Mouse (Mus musculus) adipocyte (in vitro differentiated cells): ENCODE results near the gene Tasp1.
"Not testable (repeated sequence)": the region's sequence is repeated elsewhere in the genome, so short reads cannot be mapped to it uniquely, and the experiment has no call there.

Source experiments
- DNase-seq: peaks from one replicate; pipeline ENCODE4 v3.0.0-alpha.2; 2016; ENCODE audit warnings: low spot score

Tasp1 gene

DNA sequence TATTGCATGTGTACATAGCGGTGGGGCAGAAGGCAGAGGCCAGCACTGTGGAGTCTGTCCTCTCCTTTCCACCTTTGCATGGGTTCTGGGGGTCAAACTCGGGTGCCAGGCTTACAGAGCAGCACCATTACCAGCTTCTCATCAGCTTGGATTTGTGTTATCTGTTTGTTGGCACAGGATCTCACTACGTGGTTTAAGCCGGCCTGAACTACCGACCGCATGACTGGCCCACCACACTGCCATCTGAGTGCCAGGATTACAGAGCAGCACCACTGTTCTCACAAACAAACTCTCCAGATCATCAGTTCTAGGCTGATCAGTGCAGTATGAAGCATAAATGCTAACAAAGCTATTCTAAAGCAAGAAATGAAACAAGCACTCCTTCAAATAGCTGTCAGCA, 8.5 kb downstream of the Tasp1 start:
- no peak for DNase-seq

DNA sequence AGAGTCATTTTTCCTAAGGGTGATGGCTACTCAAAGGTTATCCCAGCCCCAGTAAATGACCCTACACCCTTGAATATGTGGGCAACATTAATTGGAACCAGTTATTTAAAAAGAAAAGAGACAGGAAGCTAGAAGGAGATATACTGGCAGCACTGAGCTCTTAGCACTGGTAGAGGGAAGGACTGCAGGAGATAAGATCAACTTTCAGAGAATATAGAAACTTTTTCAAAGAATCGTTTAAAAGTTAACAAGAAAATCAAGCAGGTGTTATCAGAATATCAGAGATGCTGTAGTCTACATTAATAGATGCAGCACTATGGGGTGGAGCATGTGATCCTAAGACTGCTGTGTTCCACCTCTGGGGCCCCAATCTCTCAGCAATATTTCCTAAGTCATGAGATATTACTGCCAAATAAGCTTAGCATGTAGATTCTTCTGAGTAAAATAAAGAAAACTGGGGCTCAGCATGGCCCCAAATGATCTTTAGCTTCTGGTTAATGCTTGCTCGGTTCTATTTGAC, 14.9 kb downstream of the Tasp1 start:
- no peak for DNase-seq

DNA sequence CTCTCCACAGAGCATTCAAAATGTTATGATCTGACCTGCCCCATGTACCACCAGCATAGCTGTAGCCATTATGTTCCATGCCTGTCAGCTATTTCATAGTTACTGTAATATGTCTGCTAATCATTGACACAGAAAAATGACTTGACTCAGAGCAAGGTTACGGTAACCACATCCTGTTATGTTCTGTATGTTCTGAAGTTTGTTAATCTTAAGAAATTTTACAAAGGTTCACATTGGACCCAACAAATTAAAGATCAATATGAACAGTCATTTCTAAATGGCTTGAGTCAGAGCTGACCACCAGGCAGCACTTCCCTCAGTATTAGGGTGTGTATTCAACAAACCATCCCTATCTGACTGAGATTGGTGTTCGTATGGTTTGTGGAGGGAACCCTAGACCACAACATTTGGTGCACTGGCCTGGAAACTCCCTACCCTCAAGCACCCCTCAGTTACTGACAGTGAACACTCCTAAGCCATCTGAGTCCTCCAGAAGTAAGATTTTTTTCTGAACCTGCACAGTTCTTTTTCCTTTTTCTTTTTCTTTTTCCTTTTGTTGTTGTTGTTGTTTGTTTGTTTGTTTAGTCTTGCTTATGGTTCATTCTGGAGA, 24.0 kb downstream of the Tasp1 start:
- DNase-seq: no peak

DNA sequence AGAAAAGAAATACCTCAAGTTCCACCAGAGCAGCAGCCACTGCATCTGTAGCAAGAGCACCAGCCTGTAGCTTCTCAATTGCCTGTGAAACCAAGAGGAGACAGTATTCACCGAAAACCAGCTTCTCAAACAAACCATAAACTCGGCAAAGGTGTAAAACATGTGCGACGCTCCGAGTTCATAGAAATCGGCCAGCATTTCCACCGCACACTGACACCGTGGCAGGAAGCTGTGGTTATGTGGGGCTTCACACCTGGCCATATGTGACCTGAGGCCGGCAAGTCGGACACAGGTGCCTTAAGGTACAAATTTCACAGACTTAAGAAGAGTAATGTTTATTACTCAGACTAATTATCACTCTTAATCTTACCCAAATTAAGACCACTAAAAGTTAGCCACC, 24.5 kb downstream of the Tasp1 start:
- no peak for DNase-seq

DNA sequence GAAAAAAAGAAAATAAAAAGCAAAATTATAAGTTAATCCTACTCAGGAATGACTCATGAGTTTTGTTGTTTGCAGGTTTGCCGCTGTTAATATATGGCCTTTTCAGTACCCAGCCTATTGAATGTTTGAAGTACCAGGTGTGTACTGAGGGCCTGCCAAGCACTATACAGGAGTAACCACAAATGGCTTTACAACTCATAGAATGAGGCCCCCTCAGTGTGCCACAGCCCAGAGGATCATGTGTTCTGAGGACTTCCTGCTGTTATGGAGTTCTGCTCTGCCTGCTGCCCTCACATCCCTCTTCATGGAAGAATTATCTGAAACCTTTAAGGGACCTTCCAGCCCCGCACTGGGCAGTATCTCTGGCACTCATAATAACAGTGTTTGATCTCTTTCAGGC, 29.1 kb downstream of the Tasp1 start:
- no peak for DNase-seq

DNA sequence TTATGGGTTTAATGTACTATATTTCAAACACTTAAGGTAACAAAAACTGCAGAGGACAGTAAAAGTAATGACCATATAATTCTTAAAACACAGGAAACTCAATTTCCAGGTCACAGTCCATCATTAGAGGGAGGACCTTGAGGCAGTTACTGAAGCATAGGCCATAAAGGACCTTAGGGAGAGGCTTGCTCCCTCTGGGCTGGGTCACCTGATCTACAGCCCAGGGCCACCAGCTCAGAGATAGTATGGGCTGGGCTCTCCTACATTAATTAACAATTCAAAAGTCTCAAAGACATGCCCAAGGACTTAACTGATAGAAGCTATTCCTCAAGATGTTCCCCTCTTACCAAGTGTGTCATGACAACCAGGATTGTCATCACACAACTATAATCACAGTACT, 29.8 kb downstream of the Tasp1 start:
- DNase-seq: no peak

DNA sequence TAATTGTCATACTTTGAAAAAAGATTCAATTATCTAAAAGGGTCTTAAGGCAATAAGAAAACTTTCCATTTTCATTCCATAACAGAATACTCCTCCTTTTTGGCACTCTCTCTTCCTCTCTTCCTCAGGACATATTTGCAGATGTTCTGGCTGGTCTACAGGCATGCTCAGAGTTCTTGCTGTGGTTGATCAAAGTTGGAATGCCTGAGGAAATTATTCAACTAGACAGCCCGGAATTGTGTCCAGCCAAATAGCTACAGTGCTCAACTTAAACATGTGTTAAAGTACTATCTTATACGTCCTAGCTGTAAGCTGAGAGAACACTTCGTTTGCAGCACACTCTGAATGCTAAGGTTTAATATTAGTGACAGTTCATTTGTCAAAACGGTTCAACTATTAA, 41.7 kb downstream of the Tasp1 start:
- peak; percentile 58 for DNase-seq

DNA sequence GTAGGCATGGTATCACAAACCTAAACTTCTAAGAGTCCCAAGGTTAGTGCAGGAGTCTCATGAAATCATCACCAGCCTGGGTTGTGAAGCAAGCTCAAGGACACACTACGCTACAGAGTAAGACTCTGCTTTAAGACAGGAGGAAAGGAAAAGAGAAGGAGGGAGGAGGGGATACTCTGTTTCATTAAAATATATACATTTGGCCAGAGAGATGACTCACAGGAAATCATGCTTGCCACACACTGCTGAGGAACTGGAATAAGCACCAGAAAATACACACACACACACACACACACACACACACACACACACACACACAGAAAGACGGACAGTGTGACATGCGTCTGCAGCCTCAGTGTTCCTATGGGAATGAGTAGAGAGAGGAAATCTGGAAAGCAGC, 59.2 kb downstream of the Tasp1 start:
- no peak for DNase-seq

DNA sequence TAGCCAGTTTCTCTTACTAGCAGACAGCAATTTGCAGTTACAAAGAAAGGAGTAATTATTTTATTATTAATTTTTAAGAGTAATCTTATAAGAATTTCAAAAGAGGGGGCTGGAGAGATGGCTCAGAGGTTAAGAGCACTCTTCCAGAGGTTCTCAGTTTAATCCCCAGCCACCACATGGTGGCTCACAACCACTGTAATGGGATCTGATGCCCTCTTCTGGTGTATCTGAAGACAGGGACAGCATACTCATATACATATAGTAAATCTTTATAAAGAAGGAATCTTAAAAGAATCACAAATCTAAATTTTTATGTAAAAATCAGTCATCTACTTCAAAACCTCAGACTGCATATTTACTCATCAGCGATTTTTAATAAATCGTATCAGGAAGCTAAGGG, 68.4 kb downstream of the Tasp1 start:
- no peak for DNase-seq

DNA sequence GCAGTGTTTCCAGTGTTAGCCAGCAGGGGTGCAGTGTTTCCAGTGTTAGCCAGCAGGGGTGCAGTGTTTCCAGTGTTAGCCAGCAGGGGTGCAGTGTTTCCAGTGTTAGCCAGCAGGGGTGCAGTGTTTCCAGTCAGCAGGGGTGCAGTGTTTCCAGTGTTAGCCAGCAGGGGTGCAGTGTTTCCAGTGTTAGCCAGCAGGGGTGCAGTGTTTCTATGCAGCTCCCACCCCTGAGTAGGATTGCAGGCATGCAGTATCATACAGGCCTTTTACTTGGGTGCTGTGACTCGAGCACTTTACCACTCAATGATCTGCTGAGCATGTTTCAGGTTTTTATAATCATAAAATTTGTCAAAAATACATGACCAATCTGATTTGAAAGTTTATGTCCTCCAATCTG, 76.7 kb downstream of the Tasp1 start:
- DNase-seq: not testable (repeated sequence)

DNA sequence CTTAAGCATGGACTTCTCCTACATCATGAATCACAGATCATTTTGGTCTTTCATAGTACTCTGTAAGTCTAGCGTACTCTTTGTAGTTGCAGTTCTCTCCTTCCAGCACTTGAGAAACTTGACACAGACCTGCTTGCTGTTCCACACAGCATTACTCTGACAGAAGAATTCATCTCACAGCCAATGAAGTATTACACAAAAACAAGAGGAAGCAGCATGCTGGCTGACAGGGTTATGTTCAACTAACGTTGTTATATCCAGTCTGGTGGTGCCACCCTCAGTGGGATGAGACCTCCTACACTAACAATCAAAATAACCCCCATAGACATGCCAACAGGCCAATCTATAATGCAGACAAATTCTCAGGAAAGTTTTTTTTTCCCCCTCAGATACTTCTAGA, 99.2 kb downstream of the Tasp1 start:
- DNase-seq: no peak

DNA sequence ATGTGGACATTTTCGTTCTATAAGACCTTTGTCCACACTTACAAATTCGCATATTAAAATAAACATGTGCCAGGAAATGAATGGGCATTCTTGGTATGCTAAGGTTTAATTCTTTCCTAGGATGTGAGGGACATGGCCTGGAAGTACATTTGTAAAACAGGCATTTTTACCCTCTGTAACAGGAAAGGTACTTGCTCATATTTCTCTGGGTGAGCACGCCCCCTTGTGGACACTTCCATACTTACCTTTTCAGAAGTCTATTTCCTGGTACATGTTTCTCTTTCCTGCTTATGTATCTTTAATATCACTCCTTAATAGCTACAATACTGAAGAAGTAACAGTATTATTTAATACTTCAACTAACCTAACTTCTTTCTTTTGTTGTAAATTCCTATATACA, 100.3 kb downstream of the Tasp1 start:
- DNase-seq: peak; percentile 71

DNA sequence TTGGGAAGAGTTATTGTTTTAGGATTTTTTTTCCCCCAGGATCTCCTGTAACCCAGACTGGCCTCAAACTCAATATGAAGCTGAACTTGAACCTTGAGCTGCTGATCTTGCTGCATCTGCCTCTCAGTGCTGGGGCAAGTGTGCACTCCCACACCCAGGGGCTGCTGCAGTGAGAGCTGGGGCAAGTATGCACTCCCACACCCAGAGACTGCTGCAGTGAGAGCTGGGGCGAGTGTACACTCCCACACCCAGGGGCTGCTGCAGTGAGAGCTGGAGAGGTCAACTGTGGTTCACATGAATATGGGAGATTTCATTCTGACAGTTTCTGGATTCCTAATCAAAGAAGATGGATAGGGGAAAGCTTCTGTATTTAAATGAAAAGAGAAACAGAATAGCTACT, 117.8 kb downstream of the Tasp1 start:
- DNase-seq: no peak

DNA sequence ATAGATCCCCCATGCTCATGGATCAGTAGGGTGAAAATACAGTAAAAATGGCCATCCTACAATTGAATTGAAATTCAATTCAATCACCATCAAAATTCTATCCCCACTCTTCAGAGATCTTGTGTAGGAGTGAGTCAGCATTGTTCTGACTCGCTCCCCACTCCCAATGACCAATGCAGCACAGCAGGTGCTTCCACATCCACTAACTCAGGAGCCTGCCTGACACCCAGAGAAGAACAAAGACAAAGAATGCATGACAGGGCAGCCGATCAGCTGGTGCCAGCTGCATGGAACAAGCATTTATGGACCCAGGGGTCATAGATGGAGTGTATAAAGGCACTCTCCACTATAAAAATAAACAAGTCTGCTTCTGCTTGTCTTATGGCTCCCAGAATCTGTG, 129.0 kb downstream of the Tasp1 start:
- no peak for DNase-seq

DNA sequence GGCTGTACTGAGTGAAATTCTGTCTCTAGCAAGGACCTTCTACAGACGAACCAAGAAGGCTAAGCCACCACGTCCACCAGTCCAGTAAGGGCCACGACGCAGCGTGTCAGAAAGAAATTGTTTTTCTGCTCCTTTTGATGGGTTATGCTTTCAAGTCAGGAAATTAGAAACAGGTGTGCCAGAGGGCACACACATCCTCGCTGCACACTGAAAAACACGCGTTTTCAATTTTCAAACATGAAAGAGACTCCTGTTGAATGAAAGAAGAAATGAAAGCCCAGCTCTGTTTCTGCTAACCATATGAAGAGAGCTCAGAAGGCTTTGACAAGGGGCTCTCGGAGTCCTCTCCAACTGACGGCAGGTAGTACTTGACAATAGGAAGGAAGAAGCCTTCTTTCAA, 132.0 kb downstream of the Tasp1 start:
- no peak for DNase-seq

DNA sequence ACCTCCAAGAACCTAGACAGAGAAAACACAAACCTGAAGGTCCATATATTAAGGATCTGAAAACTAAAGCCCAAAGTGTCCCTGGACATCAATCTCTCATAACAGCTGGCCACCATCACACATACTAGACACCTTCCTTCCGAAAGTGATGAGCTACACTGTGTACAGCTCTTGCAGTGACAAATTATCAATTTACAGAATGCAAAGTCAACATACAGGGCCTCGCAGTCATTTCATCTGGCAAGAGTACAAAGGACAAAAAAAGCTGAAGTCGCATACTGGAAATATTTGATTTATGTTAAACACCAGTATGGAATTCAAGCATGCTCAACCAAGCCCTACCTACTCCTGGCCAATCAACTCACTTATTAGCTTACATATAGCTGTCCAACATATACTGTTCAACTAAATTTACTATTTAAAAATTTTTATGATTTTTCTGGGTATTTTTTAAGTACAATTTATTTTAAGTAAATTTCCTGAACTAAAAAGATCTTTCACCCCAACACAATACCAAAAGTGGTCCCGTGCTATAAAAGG, 132.5 kb downstream of the Tasp1 start:
- DNase-seq: no peak

DNA sequence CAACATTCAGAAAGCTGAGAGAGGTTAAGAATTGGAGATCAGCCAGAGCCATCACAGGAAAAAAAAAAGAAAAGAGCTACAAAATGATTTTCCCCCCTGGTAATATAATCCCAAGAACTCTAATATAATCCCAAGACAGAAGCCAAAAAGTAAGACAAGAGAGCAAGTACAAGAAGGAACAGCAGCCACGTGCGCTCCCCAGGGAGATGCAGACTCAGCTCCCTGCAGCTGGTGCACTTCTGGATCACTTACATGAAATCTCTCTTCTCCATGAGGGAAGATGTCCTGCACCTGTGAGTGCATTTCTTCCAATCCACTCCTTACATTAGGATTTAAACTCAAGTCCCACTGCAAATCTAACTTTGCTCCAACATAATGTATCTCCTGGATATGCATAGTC, 134.4 kb downstream of the Tasp1 start:
- DNase-seq: no peak

DNA sequence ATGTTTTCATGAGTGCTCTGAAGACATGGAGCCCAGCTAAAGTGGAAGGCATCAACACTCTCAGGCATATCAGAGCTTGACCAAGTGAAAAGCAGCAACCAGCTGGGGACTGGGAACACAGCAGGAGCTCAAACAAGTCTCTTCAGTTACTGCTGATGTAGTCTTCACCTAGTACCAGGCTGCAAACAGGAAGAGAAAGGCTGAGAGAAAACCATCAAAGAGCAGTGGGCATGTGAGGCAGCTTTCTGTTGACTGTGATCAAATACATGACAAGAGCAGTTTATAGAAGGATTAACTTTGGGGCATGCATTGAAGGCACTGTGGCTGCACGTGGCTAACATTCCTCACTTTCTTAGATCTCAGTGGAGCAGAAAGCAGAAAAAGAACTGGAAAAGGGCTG, 141.7 kb downstream of the Tasp1 start:
- DNase-seq: no peak

DNA sequence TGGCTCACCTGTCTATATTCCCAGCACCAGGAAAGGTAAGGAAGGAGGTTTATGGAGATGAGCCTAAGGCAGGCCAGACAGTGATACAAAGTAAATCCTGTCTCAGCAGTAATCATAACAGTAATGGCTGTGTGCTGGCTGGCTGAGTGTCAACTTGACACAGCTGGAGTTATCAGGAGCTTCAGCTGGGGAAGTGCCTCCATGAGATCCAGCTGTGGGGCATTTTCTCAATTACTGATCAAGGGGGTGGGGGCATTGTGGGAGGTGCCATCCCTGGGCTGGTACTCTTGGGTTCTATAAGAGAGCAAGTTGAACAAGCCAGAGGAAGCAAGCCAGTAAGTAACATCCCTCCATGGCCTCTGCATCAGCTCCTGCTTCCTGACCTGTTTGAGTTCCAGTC, 145.2 kb downstream of the Tasp1 start:
- not testable (repeated sequence) for DNase-seq

DNA sequence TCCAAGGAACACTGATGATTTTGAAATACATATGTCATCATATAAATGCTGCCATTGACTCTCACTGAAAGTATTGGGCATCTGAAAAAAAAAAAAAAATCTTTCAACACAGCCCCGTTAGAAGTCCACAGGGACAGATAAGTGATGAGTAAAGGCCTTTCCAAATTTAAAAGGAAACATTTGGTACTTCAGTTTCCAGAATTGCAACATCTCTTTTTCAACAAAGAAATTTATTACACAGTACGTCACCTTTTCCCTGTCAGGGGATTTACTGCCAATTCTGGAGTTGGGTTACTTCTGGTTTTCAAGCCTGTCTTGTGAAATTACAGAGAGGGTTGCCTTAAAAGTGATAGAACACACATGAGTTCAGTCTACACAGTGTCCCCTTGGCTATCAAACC, 146.8 kb downstream of the Tasp1 start:
- peak; percentile 83 for DNase-seq

DNA sequence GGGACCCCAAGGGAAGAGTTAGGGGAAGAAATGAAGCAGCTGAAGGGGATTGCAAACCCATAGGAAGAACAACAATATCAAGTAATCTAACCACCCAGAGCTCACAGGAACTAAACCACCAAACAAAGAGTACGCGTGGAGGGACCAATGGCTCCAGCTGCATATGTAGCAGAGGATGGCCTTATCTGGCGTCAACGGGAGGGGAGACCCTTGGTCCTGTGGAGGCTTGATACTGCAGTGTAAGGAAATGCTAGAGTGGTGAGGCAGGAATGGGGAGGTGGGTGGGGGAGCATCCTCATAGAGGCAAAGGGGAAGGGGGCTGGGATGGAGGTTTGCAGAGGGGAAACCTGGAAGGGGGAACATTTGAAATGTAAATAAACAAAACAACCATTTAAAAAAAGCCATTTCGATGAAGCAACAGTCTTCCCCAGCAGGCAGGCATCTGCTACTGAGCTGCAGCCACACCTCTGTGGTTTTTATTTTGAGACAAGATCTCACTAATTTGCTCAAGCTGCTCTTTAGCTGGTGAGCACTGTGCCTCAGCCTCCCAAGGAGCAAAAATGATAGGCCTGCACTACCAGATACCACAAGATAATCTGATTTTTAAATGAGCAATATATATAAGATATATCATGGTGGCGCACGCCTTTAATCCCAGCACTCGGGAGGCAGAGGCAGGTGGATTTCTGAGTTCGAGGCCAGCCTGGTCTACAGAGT, 160.0 kb downstream of the Tasp1 start:
- DNase-seq: no peak

DNA sequence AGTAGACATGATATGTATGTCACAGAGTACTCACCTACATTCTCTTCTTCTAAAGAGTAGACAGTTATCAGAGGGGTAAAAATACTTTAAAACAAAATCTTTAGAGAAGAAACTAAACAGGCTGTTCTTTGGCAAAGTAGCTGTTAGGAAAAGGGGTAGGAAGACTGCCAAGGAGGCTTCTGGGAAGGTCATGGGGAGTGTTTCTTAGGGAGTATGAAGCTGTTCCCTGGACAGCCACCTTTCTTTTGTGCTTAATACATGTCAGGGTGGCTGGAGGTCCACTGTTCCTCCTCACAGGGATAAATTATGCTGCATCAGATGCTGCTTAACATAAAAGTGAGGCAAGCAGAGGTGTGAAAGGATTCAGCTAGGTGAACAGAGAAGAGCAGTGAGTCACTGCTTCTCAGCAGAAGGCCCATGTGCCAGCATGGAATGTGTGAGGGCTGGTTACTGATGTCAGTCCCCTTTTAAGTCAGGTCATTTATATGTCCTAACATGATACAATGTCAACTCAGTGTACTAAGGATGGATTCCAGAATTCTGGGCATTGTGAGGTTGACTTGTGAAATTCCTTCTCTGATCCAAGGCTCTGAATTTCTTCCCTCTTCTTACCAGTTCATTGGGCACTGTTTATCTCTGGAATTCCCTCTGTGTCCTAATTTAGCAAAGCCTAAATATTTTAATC, 175.1 kb downstream of the Tasp1 start:
- DNase-seq: peak; percentile 59

DNA sequence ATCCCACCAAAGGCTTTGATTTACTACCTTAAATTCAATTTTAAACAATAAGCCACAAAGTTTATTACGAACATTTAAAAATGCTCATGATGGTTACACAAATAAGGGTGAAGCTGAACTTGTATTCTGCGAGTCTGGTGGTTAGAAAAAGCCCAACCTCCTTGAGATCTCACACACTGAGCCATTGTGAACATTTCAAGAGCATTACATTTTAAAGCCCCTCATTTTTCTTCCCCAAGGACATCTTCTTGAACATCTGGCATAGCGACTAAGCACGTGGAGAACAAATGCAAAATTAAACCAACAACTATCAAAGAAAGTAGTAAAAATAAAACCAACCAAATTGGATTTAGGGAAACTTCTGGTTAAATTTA, 182.4 kb downstream of the Tasp1 start:
- DNase-seq: no peak
